Mouse (Mus musculus) thymus, adult 2 months (tissue): Measurements from ENCODE around the gene Rps25. TPM values are rescaled to one million over a fixed set of nuclear protein-coding genes. Genes with fewer than 3 reads are reported as not detected.
"Not testable (repeated sequence)": the region's sequence is repeated elsewhere in the genome, so short reads cannot be mapped to it uniquely, and the experiment has no call there.

Experiments
- DNase-seq: peaks from one replicate; pipeline ENCODE4 v3.0.0; 2021
- H3K27ac ChIP-seq: fragments of 200-500 bp; 2 replicates; pipeline ENCODE4 v1.5.1; 2012; ENCODE audit warnings: low read length, control low read depth; ENCODE audit not compliant: control insufficient read depth, insufficient read depth
- H3K27me3 ChIP-seq: fragments of 200-500 bp; 2 replicates; pipeline ENCODE4 v1.6.1; 2012; ENCODE audit warnings: mild to moderate bottlenecking, low read length, moderate library complexity, mixed read lengths; ENCODE audit not compliant: control insufficient read depth, insufficient read depth
- H3K36me3 ChIP-seq: fragments of 200-500 bp; 2 replicates; pipeline ENCODE4 v1.6.1; 2012; ENCODE audit warnings: mild to moderate bottlenecking, low read length, moderate library complexity; ENCODE audit not compliant: control insufficient read depth, insufficient read depth
- H3K4me1 ChIP-seq: fragments of 200-500 bp; replicated peaks from 2 replicates; pipeline ENCODE4 v1.6.1; 2012; ENCODE audit warnings: low read length; ENCODE audit not compliant: control insufficient read depth, insufficient read depth
- H3K4me3 ChIP-seq: fragments of 200-500 bp; 2 replicates; pipeline ENCODE4 v1.5.1; 2012; ENCODE audit warnings: mild to moderate bottlenecking, low read length, control low read depth, moderate library complexity; ENCODE audit not compliant: control insufficient read depth, insufficient read depth
- CTCF ChIP-seq: fragments of 200-500 bp; IDR thresholded peaks from 2 replicates; pipeline ENCODE4 v1.5.1; 2012; ENCODE audit warnings: mild to moderate bottlenecking, control low read depth, low read length, moderate library complexity, borderline replicate concordance; ENCODE audit not compliant: control insufficient read depth, poor library complexity, insufficient read depth; ENCODE audit errors: extremely low read depth
- POLR2A ChIP-seq: fragments of 200-500 bp; IDR thresholded peaks from 2 replicates; pipeline ENCODE4 v1.6.1; 2012; ENCODE audit warnings: mild to moderate bottlenecking, low read length, control low read depth, moderate library complexity; ENCODE audit not compliant: control insufficient read depth, poor library complexity, insufficient read depth; ENCODE audit errors: extremely low read depth
- WGBS: fragments of 180-500 bp; shearing (Covaris S2); methylation state at CpG from one replicate; pipeline ENCODE4 v1.1.7; 2018; 5-methylcytosine and 5-hydroxymethylcytosine counted together
- polyA plus RNA-seq: library from polyadenylated mRNA; depleted of rRNA; stranded (reverse); fragments of >200 nt; gene quantifications from 2 replicates; pipeline ENCODE4 v1.2.3, GENCODE M21; 2012

Gene Rps25
- polyA plus RNA-seq, 1 experiment: 258 TPM

DNA sequence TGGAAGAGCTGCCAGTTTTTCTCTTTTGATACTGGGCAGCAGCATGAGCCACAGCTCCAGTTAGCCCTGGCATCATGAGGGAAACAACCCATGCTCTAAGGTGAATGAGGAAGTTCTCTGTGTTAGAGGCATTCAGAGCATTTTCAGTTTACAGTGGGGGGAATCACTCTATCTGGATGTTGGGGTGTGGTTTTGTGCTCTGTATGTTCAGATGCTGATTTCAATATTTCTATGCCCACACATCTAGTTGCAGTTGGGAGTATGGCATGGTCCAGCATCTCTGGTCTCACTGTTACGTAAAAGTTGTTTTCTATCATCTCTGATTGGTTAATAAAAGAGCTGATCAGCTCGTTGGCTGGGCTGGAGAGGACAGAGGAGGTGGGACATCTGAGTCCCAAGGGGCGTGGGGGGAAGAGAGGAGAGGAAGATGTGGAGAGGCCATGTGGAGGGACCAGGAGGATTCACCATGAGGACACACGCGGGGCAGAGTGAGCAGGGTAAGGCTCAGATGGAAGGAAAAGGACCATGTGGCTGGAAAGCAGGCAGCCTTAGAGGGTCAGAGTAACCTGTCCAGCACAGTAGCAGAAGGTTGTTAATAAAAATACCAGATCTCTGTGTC lies 13.4 kb downstream of the Rps25 start:
- no peak overlapping the region for H3K4me3 ChIP-seq
- H3K27me3 ChIP-seq: no peaks in the 10 kb centered on the region
- no peak overlapping the region for H3K27ac ChIP-seq
- 74% methylated on average over 5 of the region's 5 CpGs for WGBS
- no peaks in the 10 kb centered on the region for H3K36me3 ChIP-seq
- H3K4me1 ChIP-seq: peaks cover 6% of the 10 kb centered on the region
- no peak for DNase-seq
- TF ChIP-seq CTCF (no peak), POLR2A (no peak)

DNA sequence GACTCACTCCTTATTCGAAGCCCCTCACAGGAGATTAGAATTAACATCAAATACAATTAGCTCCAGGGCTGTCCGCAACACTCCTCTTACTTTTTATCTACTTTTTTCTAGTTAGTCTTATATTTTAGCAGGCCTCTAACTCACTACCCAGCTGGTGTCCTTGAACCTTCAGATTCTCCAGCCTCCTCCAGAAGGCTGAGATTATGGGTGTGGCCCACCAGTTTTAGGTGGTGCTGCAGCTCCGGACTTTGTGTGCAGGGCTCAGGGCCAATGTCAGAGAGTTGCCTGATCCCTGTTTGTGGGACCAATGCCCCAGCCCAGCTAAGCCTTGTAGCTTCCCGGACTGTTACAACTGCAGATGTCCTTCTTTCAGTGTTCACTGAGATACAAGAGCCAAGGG lies 16.6 kb downstream of the Rps25 start:
- Histone ChIP-seq H3K27ac (no peak overlapping the region), H3K36me3 (no peaks in the 10 kb centered on the region), H3K4me3 (no peak overlapping the region), H3K4me1 (no peaks in the 10 kb centered on the region), H3K27me3 (no peaks in the 10 kb centered on the region)
- WGBS: 83% methylated on average over 4 of the region's 4 CpGs
- no peak for TF ChIP-seq CTCF
- no peak for TF ChIP-seq POLR2A
- no peak for DNase-seq

DNA sequence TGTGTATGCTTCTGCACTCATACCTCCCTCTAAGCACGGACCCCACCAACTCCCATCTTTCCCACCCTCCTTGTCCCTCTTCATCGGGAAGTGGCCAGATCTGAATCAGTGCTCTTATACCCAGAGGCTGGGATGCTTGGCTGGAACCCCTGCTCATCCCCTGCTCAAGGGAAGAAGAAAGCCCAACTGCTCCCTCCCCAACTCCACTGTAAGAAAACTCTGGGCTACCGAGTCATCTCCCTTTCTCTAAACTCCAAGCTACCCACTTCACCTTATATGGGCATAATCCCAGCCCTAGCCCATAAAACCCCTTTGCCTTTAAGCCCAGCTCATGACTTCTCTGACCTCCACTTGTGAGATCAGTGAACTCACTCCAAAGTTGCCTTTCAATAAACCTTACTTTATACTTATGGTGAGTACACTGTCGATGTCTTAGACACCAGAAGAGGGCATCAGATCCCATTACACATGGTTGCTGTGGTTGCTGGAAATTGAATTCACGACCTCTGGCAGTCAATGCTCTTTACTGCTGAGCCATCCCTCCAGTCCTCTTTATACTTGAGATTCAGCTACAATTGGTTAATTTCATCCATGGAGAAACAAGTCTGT lies 25.7 kb downstream of the Rps25 start:
- H3K4me3 ChIP-seq: no peak overlapping the region
- no peak for DNase-seq
- whole genome bisulfite sequencing: 51% methylated on average over 5 of the region's 5 CpGs
- H3K27me3 ChIP-seq: no peaks in the 10 kb centered on the region
- no peaks in the 10 kb centered on the region for H3K36me3 ChIP-seq
- H3K27ac ChIP-seq: no peak overlapping the region
- no peaks in the 10 kb centered on the region; the same call in 1 of the 2 replicates for H3K4me1 ChIP-seq
- no peak for TF ChIP-seq CTCF
- no peak for TF ChIP-seq POLR2A

DNA sequence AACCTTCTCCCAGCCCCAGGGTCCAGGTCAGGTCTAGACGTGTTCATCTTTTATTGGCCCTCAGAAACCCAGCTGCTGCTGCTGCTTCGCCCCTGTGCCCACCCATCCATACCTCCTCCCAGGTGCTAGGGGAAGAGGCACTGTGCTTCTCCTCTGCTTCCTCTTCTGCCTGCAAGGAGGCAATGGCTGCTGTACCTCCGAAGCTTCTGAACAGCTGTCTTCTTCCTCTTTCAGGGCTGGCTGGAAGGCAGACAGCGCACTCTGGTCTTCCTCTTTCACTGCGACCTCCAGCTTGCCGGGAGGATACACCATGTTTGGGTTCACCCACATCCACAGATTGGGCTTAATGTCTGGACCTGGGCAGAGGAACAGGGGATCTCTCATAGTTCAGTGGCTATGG lies 28.8 kb downstream of the Rps25 start:
- WGBS: 14% methylated on average over 6 of the region's 6 CpGs
- no peaks in the 10 kb centered on the region for H3K27me3 ChIP-seq
- TF ChIP-seq CTCF (no peak), POLR2A (no peak)
- H3K27ac ChIP-seq: no peak overlapping the region
- no peaks in the 10 kb centered on the region; the same call in 1 of the 2 replicates for H3K4me1 ChIP-seq
- H3K4me3 ChIP-seq: no peak overlapping the region
- DNase-seq: no peak
- no peaks in the 10 kb centered on the region for H3K36me3 ChIP-seq

DNA sequence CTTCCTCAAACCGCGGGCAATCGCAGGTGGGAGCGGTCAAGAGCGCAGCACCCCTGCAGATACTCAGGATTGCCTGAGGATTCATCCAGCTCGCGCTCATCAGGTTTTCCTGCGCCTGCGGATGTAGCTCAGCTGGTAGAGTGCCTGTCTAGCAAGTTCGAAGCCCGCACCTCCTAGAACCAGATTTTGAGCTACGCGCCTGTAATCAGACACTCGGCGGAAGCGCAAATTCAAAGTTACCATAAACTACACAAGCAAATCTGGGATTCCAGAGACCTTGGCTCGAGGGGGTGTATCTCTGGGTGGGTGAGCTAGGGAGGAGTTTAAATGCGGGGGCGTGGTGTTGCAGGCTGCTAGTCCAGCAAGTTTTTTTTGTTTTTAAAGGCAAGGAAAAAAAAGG lies 34.0 kb downstream of the Rps25 start, which contains the start of gene Foxr1:
Gene Foxr1 (minus strand): TSS at position 176 of the 400 bp plus-strand sequence.
- Histone ChIP-seq H3K27me3 (no peaks in the 10 kb centered on the region), H3K27ac (no peak within 1 kb of the TSS), H3K4me1 (no peaks in the 10 kb centered on the region; the same call in 1 of the 2 replicates), H3K36me3 (no peaks in the 10 kb centered on the region), H3K4me3 (no peak within 1 kb of the TSS)
- no peak for TF ChIP-seq POLR2A
- TF ChIP-seq CTCF: no peak
- no peak for DNase-seq
- WGBS: 94% methylated on average over 19 of the region's 19 CpGs

DNA sequence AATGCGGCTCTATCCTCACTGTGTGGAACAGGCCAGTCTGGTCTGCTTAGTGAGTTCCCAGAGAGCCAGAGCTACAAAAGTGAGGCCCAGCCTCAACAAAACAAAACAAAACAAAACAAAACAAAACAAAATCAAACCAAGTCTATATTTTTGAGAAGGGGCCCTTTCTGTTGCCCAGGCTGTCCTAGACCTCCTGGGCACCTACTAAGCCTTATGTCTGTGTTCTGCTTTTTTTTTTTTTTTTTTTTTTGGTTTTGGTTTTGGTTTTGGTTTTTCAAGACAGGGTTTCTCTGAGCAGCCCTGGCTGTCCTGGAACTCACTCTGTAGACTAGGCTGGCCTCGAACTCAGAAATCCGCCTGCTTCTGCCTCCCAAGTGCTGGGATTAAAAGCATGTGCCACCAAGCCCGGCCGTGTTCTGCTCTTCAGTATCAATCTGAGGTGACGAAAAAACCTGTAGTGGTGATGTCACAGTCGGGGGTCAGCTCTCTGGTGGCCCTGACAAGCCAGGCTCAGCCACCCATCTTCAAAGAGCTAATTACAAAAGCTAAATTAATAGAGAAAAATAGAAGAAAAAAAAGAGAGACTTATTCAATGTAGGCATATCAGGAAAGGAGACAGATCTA lies 37.6 kb downstream of the Rps25 start:
- DNase-seq: not testable (repeated sequence)
- 88% methylated on average over 7 of the region's 7 CpGs for WGBS

DNA sequence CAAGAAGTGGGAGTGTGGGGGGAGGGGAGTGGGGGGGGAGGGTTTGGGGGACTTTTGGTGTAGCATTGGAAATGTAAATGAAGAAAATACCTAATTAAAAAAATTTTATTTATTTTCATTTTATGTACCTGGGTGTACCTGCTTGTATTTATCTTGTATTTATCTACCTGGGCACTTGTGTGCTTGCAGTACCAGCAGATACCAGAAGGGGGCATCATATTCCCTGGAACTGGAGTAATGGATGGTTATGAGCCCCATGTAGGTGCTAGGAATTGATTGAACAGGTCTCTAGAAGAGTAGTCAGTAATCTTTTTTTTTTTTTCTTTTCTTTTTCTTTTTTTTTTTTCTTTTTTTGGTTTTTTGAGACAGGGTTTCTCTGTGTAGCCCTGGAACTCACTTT lies 43.4 kb downstream of the Rps25 start:
- TF ChIP-seq POLR2A (no peak), CTCF (no peak)
- Histone ChIP-seq H3K4me1 (no peaks in the 10 kb centered on the region), H3K36me3 (no peaks in the 10 kb centered on the region), H3K4me3 (no peak overlapping the region), H3K27me3 (no peaks in the 10 kb centered on the region), H3K27ac (no peak overlapping the region)
- DNase-seq: peak; percentile 35

More for the DNA sequence above, 37.6 kb downstream of the Rps25 start:
- not testable (repeated sequence) for H3K27ac ChIP-seq, H3K4me1 ChIP-seq, H3K4me3 ChIP-seq, H3K27me3 ChIP-seq, H3K36me3 ChIP-seq
